ENCODE assay signal across 14 mouse cellular contexts in the genomic region with DNA sequence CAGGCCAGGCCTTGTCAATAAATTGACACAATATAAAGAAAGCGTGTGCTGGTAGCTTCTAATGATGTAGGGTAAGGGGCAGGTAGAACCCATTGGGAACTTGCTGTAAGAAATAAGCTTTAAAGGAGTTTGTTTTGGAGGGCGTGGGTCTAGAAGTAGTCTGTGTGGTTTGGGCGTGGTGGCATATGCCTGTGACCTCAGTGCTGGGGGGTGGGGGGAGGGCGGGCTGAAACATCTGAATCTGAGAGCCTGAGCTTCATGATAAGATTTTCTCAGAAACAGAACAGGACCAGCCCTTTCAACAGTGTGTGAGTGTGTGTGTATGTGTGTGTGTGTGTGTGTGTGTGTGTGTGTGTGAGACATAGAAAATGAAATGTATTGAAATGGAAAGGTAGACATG. TPM values are rescaled to one million over a fixed set of nuclear protein-coding genes. Genes with fewer than 3 reads are reported as not detected.
A peak's percentile ranks its signal among the peaks of the same experiment; 100 is the strongest.
DNase-seq lines count a peak whose midpoint lies in the region; ATAC-seq and TF ChIP-seq lines count a peak whose summit lies in the region.
"Had no signal": no experiment of that assay in that cellular context is flagged by ENCODE, and none has a peak within 500 bp of the region (broad histone marks: within the 10 kb centered on the region; RNA-seq: fewer than 3 reads in every experiment).

No protein-coding gene starts in this region.

- H3K9me3 ChIP-seq in G1E (replicated peaks): no peaks in the 10 kb centered on the region
- H3K9me3 ChIP-seq: hindbrain, embryonic 10.5 days; neural tube, embryonic 13.5 days had no signal

- peaks cover 14% of the 10 kb centered on the region for H3K36me3 ChIP-seq in G1E (replicated peaks)
- H3K36me3 ChIP-seq in thymus, adult 2 months (ENCODE audit: control insufficient read depth, insufficient read depth, low read length): no peaks in the 10 kb centered on the region
- H3K36me3 ChIP-seq: hindbrain, embryonic 10.5 days; neural tube, embryonic 13.5 days had no signal

- H3K4me1 ChIP-seq in G1E (ENCODE audit: insufficient read depth, low read depth, low read length): peaks cover 53% of the 10 kb centered on the region
- H3K4me1 ChIP-seq in thymus, adult 2 months (replicated peaks; ENCODE audit: control insufficient read depth, insufficient read depth, low read length): no peaks in the 10 kb centered on the region
- H3K4me1 ChIP-seq: hindbrain, embryonic 10.5 days; neural tube, embryonic 13.5 days had no signal

- no peak overlapping the region; the same call in 1 of the 2 replicates for H3K4me3 ChIP-seq in G1E (ENCODE audit: low read depth, low read length)
- H3K4me3 ChIP-seq in thymus, adult 2 months (ENCODE audit: control insufficient read depth, insufficient read depth, low read length): no peak overlapping the region
- H3K4me3 ChIP-seq: hindbrain, embryonic 10.5 days; neural tube, embryonic 13.5 days had no signal

- no peak for TF ChIP-seq POLR2A in thymus, adult 2 months (IDR thresholded peaks at IDR 0.05; ENCODE audit: control insufficient read depth, extremely low read depth, insufficient read depth, low read length, poor library complexity)

- no peaks in the 10 kb centered on the region for H3K27me3 ChIP-seq in G1E (ENCODE audit: insufficient read depth, low read length)
- H3K27me3 ChIP-seq in thymus, adult 2 months (ENCODE audit: control insufficient read depth, insufficient read depth, low read length): no peaks in the 10 kb centered on the region
- H3K27me3 ChIP-seq: neural tube, embryonic 13.5 days had no signal

- WGBS in thymus, adult 2 months: 45% methylated on average over 4 of the region's 4 CpGs

- H3K27ac ChIP-seq in thymus, adult 2 months (ENCODE audit: control insufficient read depth, insufficient read depth, low read length): no peak overlapping the region
- H3K27ac ChIP-seq: hindbrain, embryonic 10.5 days; neural tube, embryonic 13.5 days had no signal

- ATAC-seq in G1E (ENCODE audit: extremely low read depth, insufficient number of reproducible peaks, low FRiP score, poor library complexity, severe bottlenecking): peak; percentile 97
- peak; percentile 78 for ATAC-seq in inflammation-experienced regulatory T-cells, adult 6 months
- peak; percentile 96 for ATAC-seq in megakaryocyte-erythroid progenitor cell, adult 5-6 weeks (replicated peaks; ENCODE audit: low FRiP score, low TSS enrichment, poor library complexity, severe bottlenecking)

- no peak for TF ChIP-seq CTCF in G1E (IDR thresholded peaks at IDR 0.05; ENCODE audit: low read depth, low read length)
- no peak for TF ChIP-seq CTCF in thymus, adult 2 months (IDR thresholded peaks at IDR 0.05; ENCODE audit: borderline replicate concordance, control insufficient read depth, extremely low read depth, insufficient read depth, low read length, poor library complexity)

- DNase-seq in embryo, embryonic 11.5 days (ENCODE audit: low read depth, low spot score): peak; percentile 9
- no peak for DNase-seq in embryo, embryonic 10 days (ENCODE audit: low spot score)
- peak; percentile 55 for DNase-seq in G1E (ENCODE audit: low spot score)
- no peak for DNase-seq in urinary bladder, adult 2 months (ENCODE audit: low spot score)
- DNase-seq in thymus, adult 2 months: no peak
- no peak for DNase-seq in adrenal gland, postnatal 36 days
- DNase-seq: cerebellum, adult 11 months; kidney, postnatal 14 days had no signal

RNA-seq across cellular contexts. Expression of a gene that starts 17.4 kb away (rescaled TPM):
- total RNA-seq in G1E (2014; fragmentation: Nextera tagmentation): 9.8 and 11.4 TPM in 2 replicates
- 25.5 and 29.7 TPM in 2 replicates for total RNA-seq in G1E (2017)
- 6.9 and 10.2 TPM in 2 replicates for polyA plus RNA-seq in G1E (2012)
- polyA plus RNA-seq in inflammation-experienced regulatory T-cells, adult 6 months (2017; shearing (Covaris generic)): 10 to 100 TPM in 2 of 3 experiments, 1 to 10 TPM in 1; 7.2 to 22.2 (median 12.3) TPM
- total RNA-seq in megakaryocyte-erythroid progenitor cell, adult 5-6 weeks (2014; fragmentation: Nextera tagmentation): 11.9 and 27.4 TPM in 2 replicates
- total RNA-seq in megakaryocyte-erythroid progenitor cell, adult 5-6 weeks (2017): 48.4 and 50.6 TPM in 2 replicates
- polyA plus RNA-seq in urinary bladder, adult 2 months (2012; rRNA removed): 12.9 and 14.9 TPM in 2 replicates
- 5.1 and 5.9 TPM in 2 replicates for polyA plus RNA-seq in thymus, adult 2 months (2012; rRNA removed)
- total RNA-seq in adrenal gland, postnatal 36 days (2021): 10 to 100 TPM; 17.5 to 20.5 TPM

RNA-seq across cellular contexts. Expression of a gene that starts 29.6 kb away (rescaled TPM):
- total RNA-seq in G1E (2014; fragmentation: Nextera tagmentation) (not detected in 2 replicates), G1E (2017) (not detected in 2 replicates)
- polyA plus RNA-seq in G1E (2012): not detected in 2 replicates
- polyA plus RNA-seq in inflammation-experienced regulatory T-cells, adult 6 months (2017; shearing (Covaris generic)): not detected
- not detected in 2 replicates for total RNA-seq in megakaryocyte-erythroid progenitor cell, adult 5-6 weeks (2014; fragmentation: Nextera tagmentation)
- not detected in 2 replicates for total RNA-seq in megakaryocyte-erythroid progenitor cell, adult 5-6 weeks (2017)
- not detected in 2 replicates for polyA plus RNA-seq in urinary bladder, adult 2 months (2012; rRNA removed)
- not detected in 2 replicates for polyA plus RNA-seq in thymus, adult 2 months (2012; rRNA removed)
- not detected for total RNA-seq in adrenal gland, postnatal 36 days (2021)
- total RNA-seq: gastrocnemius, adult 18-20 months had no signal
- polyA plus RNA-seq: hindbrain, embryonic 10.5 days; small intestine, adult 2 months had no signal

RNA-seq across cellular contexts. Expression of a gene that starts 55.3 kb away (rescaled TPM):
- total RNA-seq in G1E (2014; fragmentation: Nextera tagmentation): 14.4 and 15.0 TPM in 2 replicates
- total RNA-seq in G1E (2017): 9.7 and 11.9 TPM in 2 replicates
- polyA plus RNA-seq in G1E (2012): 1.1 and 1.8 TPM in 2 replicates
- 10 to 100 TPM; 12.9 to 18.2 (median 13.3) TPM for polyA plus RNA-seq in inflammation-experienced regulatory T-cells, adult 6 months (2017; shearing (Covaris generic))
- total RNA-seq in megakaryocyte-erythroid progenitor cell, adult 5-6 weeks (2014; fragmentation: Nextera tagmentation): 13.8 and 14.7 TPM in 2 replicates
- 9.7 and 10.5 TPM in 2 replicates for total RNA-seq in megakaryocyte-erythroid progenitor cell, adult 5-6 weeks (2017)
- 17.7 and 18.9 TPM in 2 replicates for polyA plus RNA-seq in urinary bladder, adult 2 months (2012; rRNA removed)
- polyA plus RNA-seq in thymus, adult 2 months (2012; rRNA removed): 4.9 and 6.3 TPM in 2 replicates
- 10 to 100 TPM; 32.8 to 35.5 TPM for total RNA-seq in adrenal gland, postnatal 36 days (2021)

Comparison
In these comparisons a context has a peak if more than half of its experiments do, and no peak if none do; other contexts are left out.
1. DNase-seq: peak in embryo, embryonic 11.5 days (single experiment) and G1E (single experiment); none in embryo, embryonic 10 days (single experiment), urinary bladder, adult 2 months (single experiment), thymus, adult 2 months (single experiment) and adrenal gland, postnatal 36 days (0 of 2).
2. Peak in every context shown above with its lines, with median percentiles within 50 percentile points of each other: ATAC-seq.